Comparison of ENCODE assay signal across 7 mouse cellular contexts in the genomic region with DNA sequence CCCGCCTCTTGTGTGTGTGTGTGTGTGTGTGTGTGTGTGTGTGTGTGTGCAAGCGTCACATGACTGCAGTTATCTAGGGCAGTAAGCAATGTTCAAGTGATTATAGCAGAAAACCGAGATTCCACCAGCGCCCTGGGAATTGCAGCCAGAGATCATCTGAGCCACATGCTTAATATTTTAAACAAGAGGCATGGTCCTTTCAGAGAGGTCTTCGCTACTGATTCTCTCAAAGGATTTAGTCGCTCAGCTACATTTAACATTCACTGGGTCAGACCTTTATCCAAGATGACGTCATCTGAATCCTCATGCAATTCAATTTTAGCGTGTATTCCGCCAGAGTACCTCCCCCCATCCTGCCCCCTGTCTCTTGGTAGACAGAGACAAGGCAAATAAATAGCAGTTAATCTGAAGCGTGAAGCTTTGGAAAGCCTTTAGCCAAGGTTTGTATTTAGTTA.
DNase-seq lines count a peak whose midpoint lies in the region; ATAC-seq and TF ChIP-seq lines count a peak whose summit lies in the region.

No protein-coding gene starts in this region.

- no peak overlapping the region for H3K9ac ChIP-seq in MEL (ENCODE audit: control insufficient read depth, low read depth, low read length, poor library complexity, severe bottlenecking)
- H3K9ac ChIP-seq in forebrain, embryonic 15.5 days (replicated peaks) = peak overlapping the region; percentile 37
- H3K9ac ChIP-seq in neural tube, embryonic 12.5 days = no peak overlapping the region

- peak; percentile 68 for ATAC-seq in forebrain, embryonic 15.5 days (replicated peaks)
- ATAC-seq in neural tube, embryonic 12.5 days (ENCODE audit: low FRiP score, low read depth) = peak; percentile 70

- DNase-seq in MEL (ENCODE audit: low read depth, low spot score) = no peak
- DNase-seq in Muller cell, postnatal 12 days (ENCODE audit: inconsistent ontology term) = peak; percentile 34
- DNase-seq in layer of hippocampus, adult 2 months (ENCODE audit: low spot score in 2 of 2) = peak in 1 of 2 experiments; percentile 19
- DNase-seq in ovary, postnatal 36 days (ENCODE audit: low spot score) = no peak
- no peak for DNase-seq in T-cell, adult 2 months (ENCODE audit: low spot score)

- H3K36me3 ChIP-seq in MEL (ENCODE audit: control insufficient read depth in 1 of 2, insufficient read depth in 2 of 2, low read length in 2 of 2) = peaks cover 0 to 9% of the 10 kb centered on the region in 2 experiments; a peak in 2 of 4 replicates
- no peaks in the 10 kb centered on the region for H3K36me3 ChIP-seq in forebrain, embryonic 15.5 days
- H3K36me3 ChIP-seq in neural tube, embryonic 12.5 days = no peaks in the 10 kb centered on the region

- WGBS in forebrain, embryonic 15.5 days = 21% methylated on average over 10 of the region's 10 CpGs
- WGBS in neural tube, embryonic 12.5 days = 34% methylated on average over 10 of the region's 10 CpGs

- no peak overlapping the region for H3K27ac ChIP-seq in MEL (ENCODE audit: control insufficient read depth, low read depth, low read length)
- H3K27ac ChIP-seq in forebrain, embryonic 15.5 days (replicated peaks) = peak overlapping the region; percentile 87
- peak overlapping the region; percentile 84 for H3K27ac ChIP-seq in layer of hippocampus, adult 2 months
- peak overlapping the region; percentile 46; the same call in 1 of the 2 replicates for H3K27ac ChIP-seq in neural tube, embryonic 12.5 days

- no peak for TF ChIP-seq POLR2A in MEL (IDR thresholded peaks at IDR 0.05; ENCODE audit: control insufficient read depth in 1 of 2, insufficient read depth in 1 of 2, low read depth in 1 of 2, low read length in 2 of 2, poor library complexity in 1 of 2)

- TF ChIP-seq EP300 in MEL (IDR thresholded peaks at IDR 0.05; ENCODE audit: low read depth in 1 of 2, low read length in 2 of 2) = no peak

- H3K4me1 ChIP-seq in MEL (ENCODE audit: control insufficient read depth in 1 of 2, insufficient read depth in 2 of 2, low read length in 2 of 2) = peaks cover 2 to 6% of the 10 kb centered on the region in 2 experiments
- H3K4me1 ChIP-seq in forebrain, embryonic 15.5 days = peaks cover 21% of the 10 kb centered on the region
- peaks cover 7% of the 10 kb centered on the region for H3K4me1 ChIP-seq in neural tube, embryonic 12.5 days

- TF ChIP-seq CTCF in MEL (IDR thresholded peaks at IDR 0.05 in 2 of 3, conservative IDR thresholded peaks at IDR 0.05 in 1 of 3; ENCODE audit: control insufficient read depth in 1 of 3, insufficient read depth in 1 of 3, low read depth in 2 of 3, low read length in 3 of 3, poor library complexity in 1 of 3, severe bottlenecking in 1 of 3) = no peak
- TF ChIP-seq CTCF in layer of hippocampus, adult 2 months (conservative IDR thresholded peaks at IDR 0.05) = no peak

- peak overlapping the region; percentile 50 for H3K4me2 ChIP-seq in forebrain, embryonic 15.5 days (replicated peaks)
- H3K4me2 ChIP-seq in neural tube, embryonic 12.5 days (replicated peaks) = peak overlapping the region; percentile 53

- H3K79me2 ChIP-seq in MEL (ENCODE audit: control insufficient read depth, insufficient read depth, low read length, poor library complexity) = no peaks in the 10 kb centered on the region

- no peaks in the 10 kb centered on the region for H3K27me3 ChIP-seq in MEL (ENCODE audit: control insufficient read depth in 1 of 2, insufficient read depth in 2 of 2, low read length in 2 of 2)
- H3K27me3 ChIP-seq in forebrain, embryonic 15.5 days = no peaks in the 10 kb centered on the region
- no peaks in the 10 kb centered on the region for H3K27me3 ChIP-seq in neural tube, embryonic 12.5 days (replicated peaks)

- no peak for TF ChIP-seq RAD21 in MEL (IDR thresholded peaks at IDR 0.05; ENCODE audit: low read depth, low read length)

- no peak overlapping the region for H3K4me3 ChIP-seq in MEL (ENCODE audit: control insufficient read depth in 1 of 2, insufficient read depth in 1 of 2, low read depth in 2 of 2, low read length in 2 of 2)
- H3K4me3 ChIP-seq in forebrain, embryonic 15.5 days = peak overlapping the region; percentile 38
- H3K4me3 ChIP-seq in layer of hippocampus, adult 2 months = peak overlapping the region; percentile 50
- no peak overlapping the region for H3K4me3 ChIP-seq in neural tube, embryonic 12.5 days

- H3K9me3 ChIP-seq in MEL (replicated peaks; ENCODE audit: insufficient read depth, low read length) = no peaks in the 10 kb centered on the region
- 0 out of 2 replicates have a peak, but pooled peaks cover 2% of the 10 kb centered on the region for H3K9me3 ChIP-seq in forebrain, embryonic 15.5 days
- H3K9me3 ChIP-seq in neural tube, embryonic 12.5 days = peaks cover 5% of the 10 kb centered on the region; the same call in 1 of the 2 replicates

TF ChIP-seq in MEL, 35 proteins besides CTCF, POLR2A, EP300 and RAD21:
- TF ChIP-seq MEF2A (IDR thresholded peaks at IDR 0.05; ENCODE audit: extremely low read depth, insufficient replicate concordance, low read depth, low read length, poor library complexity, severe bottlenecking) (no peak), USF1 (IDR thresholded peaks at IDR 0.05; ENCODE audit: low read depth, low read length) (peak; percentile 27; the same call in 1 of the 2 replicates)

Comparison
In these comparisons a context has a peak if more than half of its experiments do, and no peak if none do; other contexts are left out.
1. H3K4me3 ChIP-seq: peak in forebrain, embryonic 15.5 days (single experiment) and layer of hippocampus, adult 2 months (single experiment); none in MEL (0 of 2) and neural tube, embryonic 12.5 days (single experiment).